Mouse (Mus musculus) gastrocnemius, postnatal 14 days (tissue): ENCODE data around the gene Wwc1. TPM values are rescaled to one million over a fixed set of nuclear protein-coding genes. Genes with fewer than 3 reads are reported as not detected.

Source experiments
- DNase-seq: peaks from one replicate; pipeline ENCODE4 v3.0.0; 2021; ENCODE audit warnings: mixed read lengths
- intact Hi-C: fragments of 180-260 bp; cut with DNase I; formaldehyde crosslinking; loops from one replicate; pipeline ENCODE4 v1.15.1; 2025; ENCODE audit warnings: low total_unique reads
- total RNA-seq, 2 experiments: library from RNA; stranded (reverse); gene quantifications; 2 replicates each; pipeline ENCODE4 v1.2.3; 2021

Wwc1 gene
- total RNA-seq, 2 experiments from 2014 or later: 0.23 to 0.55 TPM

DNA sequence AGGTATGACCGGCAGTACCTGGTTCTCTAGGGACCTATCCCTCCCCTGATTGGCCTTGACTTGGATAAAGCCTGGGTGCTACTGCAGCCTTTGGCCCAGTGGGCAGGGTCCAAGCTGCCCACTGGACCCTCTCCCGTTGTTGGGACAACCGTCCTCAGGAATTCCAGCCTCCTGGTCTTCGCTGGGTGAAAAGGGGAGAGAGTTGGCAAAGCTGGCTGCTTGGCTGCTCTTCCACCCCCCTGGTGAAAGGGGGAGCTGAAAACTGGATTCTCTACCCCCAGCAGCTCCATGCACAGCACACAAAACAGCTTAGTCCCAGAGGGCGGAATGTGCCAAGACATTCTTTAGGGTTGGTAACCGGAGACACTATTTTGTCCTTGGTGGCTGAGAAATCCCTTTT, 3.8 kb downstream of the Wwc1 start:
- intact Hi-C loops: no loop called here
- DNase-seq: no peak

DNA sequence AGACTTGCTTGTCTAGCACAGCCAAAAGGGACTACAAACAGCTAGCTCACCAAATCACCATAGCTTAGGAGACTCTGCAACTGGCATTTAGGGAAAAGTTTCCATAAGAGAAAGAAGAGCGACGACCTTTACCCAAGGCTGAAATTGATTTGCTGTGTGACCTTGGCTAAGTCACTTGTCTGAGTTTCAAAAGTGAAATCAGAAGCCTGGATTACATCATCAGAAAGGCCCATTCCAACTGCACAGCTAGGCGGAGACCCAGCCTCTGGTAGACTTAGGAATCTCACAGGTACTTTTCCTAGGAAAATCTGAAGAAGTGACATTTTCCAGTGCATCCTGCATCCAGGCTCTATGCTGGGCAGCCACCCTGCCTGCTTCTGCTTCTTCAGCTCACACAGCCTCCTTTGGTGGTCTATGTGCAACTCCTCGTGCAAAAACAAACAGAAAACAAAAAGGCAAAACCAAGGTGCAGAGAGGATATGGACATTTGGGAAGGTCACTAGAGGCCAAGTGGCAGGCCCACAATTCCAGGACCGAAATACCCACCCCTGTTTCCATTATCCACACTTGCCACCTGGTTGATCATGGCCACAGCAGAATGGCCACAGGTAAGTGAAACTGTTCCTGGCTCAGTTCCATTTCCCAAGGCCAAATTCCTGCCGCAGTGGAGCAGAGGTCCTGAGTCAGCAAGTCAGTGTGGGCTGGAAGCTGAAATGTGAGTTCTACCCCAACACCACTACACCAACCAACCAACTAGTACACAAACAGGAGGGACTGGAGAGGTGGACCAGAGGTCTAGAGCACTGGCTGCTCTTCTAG, 5.5 kb downstream of the Wwc1 start:
- DNase-seq: no peak
- intact Hi-C loops: no loop called here

DNA sequence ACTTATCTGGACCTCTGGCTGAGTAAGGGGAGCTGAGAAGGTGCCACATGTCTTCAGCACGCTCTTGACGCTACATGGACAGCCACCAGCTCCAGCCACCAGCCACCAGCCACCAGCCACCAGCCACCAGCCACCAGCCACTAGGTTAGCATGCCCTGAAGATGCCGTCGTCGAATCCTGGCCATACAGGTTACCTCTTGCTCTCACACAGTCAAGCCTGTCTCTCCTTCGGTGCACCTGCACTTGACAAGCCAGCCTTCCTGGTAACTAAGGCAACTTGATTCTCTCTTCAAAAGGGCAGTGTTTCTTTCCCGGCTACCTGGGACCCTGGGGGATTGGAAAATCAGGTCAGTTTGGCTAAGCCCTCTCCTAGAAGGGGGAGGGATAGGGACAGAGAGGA, 7.2 kb downstream of the Wwc1 start:
- intact Hi-C loops: no loop called here
- DNase-seq: no peak

DNA sequence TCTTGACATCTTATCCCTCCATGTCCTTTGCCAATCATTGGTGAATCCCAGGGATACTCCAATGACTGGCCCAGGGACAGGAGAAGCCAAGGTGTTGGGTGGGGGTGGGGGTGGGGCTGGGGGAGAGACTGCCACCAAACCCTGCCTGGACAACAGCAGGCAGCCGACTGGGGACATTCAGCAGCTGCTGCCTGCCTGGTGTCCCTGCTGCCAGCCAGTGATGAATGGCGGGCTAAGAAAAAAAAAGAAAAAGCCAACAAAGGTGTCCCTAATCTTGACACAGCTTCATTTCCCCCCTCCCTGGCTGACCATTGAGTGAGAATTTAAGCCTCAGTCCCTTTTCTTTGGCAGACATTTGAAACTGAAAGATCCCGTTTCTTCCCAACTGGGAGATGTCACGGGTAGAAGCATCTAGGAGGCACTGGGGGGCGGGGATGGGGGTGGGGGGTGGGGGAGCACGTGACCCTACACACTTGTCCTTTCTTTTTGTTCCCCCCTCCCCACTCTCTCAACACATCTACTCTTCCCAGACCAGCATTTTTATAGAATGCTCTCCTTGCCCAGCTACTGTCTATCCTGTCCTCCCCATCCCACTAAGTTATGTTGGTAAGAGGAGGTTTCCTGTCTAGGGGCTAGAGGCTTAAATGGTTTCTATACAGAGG, 7.9 kb downstream of the Wwc1 start:
- intact Hi-C loops: no loop called here
- no peak for DNase-seq

DNA sequence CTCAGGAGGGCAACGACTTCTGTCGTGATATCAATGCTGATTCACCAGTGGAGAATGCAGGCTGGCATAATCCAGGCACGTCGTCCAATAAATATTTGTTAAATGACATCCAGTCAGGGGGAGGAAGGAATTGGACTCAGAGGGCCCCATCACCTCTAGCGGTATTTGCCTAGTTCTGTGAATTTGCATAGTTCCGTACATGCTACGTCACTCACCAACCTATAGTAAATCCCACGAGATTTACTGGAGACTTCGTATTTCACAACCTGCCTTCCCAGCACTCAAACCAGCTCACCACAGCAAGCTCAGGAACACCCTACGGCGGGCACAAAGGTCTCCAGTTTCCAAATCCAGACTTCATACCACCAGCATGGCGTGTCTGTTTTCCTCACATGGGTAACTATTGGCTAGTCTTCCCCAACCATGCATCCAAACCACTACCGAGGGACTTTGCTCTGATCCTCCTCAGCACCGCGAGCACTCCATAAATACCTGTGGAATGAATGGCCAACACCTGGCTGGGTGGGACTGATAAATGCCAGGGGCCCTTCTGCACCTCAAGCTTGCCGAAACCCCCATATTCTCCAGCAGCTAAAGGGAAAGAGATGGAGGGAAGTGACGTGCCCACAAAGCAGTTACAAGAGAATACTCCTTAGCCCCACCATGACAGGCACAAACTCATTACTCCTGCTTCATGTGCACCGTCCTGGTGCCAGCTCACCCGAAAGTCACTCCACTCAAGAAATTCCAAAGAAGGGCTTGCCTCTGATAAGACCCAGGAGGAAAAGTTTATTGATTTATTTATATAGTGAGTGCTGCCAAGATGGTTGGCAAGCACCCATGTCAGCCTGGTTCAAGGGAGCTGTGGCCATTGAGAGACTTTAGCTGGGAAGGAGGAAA, 9.3 kb downstream of the Wwc1 start:
- no peak for DNase-seq
- intact Hi-C loops: no loop called here

DNA sequence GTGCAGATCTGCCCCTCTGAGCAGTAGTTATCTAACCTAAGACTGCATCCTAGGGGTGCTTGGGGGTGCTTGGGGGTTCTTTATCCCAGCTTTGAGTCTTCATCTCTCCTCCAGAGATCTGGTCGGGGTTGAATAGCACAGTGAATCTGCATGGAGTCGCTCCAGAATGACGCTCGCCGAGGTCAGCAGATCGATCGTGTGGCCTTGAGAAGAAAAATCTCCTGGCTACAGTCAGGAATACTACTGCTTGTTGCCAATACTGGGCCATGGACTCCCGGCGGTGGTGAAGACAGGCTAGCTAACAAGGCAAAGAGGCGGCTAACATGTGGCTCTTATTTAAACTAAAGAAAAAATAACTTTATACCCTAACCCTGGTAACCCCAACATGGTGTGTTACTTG, 12.0 kb downstream of the Wwc1 start:
- no peak for DNase-seq
- intact Hi-C loops: no loop called here

DNA sequence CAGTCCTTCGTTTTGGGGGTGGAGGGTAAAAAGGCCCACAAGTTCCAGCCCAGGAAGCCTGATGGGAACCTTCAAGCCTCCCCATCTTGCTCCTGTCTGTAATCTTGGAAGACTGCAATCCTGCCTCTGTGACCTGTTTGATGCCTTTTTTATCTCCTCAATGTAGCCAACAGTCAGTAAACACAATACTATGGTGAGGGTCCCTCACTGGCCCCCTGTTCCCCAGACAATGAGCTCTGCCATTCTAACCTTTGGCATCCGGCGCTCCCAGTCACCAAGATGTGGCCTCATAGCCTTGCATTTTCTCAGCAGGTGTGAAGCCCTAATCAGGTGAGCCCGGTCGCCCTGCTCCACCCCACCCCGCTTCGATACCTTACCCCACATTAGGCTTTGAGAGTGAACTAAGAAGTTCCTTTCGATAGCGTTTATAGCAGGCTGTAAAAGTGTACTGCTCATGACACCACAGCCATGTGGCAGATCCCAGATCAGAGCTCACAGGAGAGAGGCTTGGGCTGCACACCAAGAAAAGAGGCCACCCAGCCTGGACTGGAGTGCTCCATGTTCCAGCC, 16.3 kb downstream of the Wwc1 start:
- intact Hi-C loops: no loop called here
- DNase-seq: no peak

DNA sequence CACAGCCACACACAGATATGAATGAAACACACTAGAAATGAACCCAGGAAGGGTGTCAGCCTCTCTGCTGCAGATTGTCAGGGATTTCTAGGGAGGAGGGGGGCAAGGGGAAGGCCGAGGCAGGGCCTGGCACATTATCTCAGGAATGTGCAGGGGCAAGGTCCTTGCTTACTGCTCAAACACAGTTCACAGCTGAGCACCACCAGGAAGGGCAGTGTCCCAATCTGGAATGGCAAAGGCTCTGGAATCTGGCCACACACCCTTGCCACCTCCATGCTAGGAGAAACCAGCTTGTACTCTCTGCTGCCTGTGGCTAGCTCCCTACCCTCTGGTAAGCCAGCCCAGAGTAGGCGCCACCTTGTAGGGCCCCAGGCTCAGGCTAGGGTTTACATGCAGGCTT, 16.8 kb downstream of the Wwc1 start:
- DNase-seq: no peak
- intact Hi-C loops: no loop called here

DNA sequence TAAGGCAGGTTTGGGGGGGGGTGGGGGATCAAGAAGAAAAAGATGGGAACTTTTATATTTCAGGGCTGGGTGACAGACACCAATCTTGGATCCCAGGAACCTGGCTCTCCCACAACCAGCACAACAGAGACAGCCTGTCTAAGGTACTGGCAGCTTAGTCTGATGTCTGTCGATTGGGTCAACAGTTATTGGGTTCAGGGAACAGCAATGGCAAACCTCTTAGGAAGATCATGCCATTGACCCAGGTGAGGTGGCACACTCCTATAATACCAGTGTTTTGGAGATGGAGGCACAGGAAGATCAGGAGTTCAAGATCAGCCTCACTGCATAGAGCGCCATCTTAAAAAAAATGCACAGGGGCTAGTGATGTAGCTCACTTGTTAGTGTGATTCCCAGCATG, 17.9 kb downstream of the Wwc1 start:
- intact Hi-C loops: no loop called here
- no peak for DNase-seq

DNA sequence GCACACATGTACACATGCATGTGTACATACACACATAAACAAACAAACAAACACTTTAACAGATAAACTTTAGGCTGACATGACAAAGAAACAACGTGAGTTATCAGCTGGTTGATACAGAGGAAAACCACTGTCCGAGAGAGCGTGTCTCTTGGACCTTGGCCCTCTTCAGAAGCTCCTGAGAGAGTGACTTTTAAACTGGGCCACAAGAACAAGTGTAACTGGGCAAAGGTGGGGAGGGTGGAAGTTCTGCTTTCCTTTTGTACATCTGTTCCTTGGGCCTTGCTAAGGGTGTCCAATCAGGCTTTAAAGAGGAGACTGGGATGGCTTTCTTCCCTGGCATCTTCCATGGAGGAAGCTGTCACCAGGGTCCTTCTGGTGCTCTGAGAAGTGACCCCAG, 21.1 kb downstream of the Wwc1 start:
- intact Hi-C loops: no loop called here
- DNase-seq: no peak

DNA sequence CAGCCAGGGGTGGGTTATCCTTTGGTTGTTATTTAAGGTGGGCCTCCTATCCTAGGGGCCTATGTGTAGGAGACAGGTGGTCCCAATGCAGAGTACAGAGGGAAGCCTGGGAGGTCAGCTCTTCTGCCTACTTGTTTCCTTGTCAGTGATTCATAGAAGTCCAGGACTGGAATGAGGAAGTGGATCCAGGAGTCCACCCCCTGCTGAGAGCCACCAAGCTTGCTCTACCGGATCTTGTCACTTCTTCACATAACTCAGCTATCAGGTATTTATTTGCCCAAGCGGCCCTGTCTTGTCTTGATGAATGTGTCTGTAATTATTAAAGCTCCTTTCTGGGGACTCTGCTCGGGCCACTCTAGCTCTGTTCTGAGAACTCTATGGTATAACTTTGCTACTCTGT, 24.8 kb downstream of the Wwc1 start:
- intact Hi-C loops: no loop called here
- no peak for DNase-seq

DNA sequence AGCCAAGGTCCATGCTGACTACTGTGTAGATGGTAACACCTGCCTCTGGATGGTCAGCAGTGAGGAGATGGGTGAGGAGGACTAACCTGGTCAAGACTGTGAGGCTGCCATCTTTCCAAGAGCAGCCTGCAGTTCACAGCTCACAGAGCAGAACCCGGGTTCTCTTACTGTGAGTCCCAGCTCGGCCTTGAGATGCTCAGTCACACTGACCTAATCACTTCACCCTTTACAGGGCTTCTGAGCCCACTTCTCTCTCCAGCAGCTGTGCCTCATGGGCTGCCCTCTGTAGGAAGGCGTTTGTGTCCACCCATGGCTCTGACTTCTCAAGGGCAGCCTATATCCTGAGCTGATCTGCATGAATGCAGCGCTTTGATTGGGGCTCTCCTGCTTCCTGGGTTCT, 27.1 kb downstream of the Wwc1 start:
- intact Hi-C loops: no loop called here
- DNase-seq: no peak

DNA sequence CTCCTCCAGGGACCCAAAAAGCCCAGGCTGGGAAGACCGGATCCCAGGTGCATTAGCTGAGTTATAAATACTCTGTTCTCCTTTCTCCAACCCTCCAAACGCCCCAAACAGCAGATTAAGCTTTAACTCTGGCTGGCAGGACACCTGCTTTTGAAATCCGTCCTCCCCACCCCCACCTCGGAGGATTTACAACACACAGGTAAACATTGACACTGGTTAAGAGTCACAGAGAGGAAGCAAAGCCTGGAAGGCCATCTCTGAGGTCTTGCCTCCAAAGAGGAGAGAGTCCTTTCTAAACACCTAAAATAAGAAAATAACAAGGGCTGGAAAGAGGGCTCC, 28.6 kb downstream of the Wwc1 start:
- intact Hi-C loops: no loop called here
- no peak for DNase-seq

DNA sequence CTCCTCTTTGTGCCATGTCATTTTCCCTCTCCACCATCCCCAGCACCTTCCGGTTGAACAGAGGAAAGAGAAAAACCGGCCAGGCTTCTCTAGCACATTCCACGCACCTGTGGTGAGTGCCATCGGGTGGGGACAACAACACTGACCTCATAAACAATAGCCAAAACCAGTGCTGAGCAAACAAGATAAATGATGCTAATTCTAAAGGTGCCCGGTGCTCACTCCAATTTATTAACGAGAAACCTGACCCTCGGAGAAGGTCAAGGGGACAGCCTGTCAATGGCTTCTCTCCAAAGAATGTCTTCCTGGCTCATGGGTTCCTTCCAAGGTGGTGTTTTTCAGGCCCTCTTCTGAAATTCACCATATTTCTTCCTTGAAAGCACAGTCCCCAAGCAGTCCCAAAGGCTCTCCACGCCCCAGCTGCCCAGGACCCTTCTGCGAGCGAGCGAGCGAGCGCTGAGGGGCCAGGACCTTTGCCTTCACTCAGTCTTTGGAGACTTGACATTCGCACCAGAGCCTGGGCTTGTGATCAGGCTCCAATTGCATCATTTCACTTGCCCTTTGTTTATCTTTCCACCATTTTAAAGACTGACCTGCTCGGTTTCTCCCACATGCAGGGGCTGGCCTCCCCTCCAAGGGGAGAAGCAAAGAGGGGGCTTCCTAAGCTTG, 29.1 kb downstream of the Wwc1 start:
- intact Hi-C loops: no loop called here
- no peak for DNase-seq

DNA sequence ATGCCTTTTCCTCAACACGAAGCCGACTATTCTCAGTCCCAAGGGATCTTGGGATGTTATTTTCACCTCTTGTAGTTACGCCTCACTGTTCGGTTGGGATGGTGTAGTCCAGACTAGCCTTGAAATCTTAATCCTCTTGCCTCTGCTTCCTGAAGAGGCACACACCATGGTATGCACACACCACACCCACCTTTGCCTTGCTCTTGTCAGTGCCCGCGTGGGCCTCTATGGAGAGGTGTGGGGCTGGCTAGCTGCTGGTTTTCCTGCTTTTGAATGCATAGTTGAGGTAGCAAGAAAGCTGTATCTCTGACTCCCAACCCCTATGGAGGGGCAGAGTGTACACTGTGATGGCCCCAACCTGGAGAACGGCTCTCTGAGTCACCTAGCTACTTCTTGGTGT, 29.9 kb downstream of the Wwc1 start:
- intact Hi-C loops: no loop called here
- DNase-seq: no peak

DNA sequence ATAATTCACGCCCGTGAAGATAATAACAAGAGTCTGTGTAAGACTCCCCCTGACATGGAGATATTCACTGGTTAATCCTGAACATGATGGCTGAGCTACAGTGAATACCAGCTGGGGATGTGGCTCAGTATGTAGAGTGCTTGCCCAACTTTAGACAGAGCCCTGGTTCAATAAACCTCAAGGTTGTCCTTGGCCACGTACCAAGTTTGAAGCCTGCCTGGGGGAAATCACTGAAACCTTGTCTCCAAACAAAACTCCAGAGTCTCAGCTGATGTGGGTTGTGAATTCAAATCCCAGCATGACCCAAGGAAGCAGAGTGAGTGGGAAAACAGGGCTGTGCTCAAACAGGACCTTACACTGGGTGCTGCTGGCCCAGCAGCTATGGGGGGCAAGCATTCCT, 30.3 kb downstream of the Wwc1 start:
- no peak for DNase-seq
- intact Hi-C loops: no loop called here

DNA sequence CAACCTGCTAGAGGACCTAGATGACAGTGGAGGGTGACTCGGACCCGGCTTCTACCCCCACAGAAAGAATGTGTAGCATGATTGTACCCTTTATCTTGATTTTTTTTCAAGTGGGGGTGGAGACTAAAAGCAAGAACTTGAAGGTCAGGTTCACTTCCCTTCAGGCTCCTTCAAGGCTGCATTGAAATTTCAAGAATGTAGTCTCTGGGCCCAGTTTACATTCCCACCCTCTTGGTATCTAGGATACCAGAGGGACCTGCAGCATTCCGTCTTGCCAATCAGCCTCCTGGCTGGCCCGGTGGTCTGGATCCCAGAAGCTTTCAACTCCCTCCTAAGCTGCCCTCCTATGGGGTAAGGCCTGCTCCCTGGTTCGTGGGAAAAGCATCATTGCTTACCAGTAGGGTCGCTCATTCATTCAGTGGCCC, 31.9 kb downstream of the Wwc1 start:
- intact Hi-C loops: no loop called here

DNA sequence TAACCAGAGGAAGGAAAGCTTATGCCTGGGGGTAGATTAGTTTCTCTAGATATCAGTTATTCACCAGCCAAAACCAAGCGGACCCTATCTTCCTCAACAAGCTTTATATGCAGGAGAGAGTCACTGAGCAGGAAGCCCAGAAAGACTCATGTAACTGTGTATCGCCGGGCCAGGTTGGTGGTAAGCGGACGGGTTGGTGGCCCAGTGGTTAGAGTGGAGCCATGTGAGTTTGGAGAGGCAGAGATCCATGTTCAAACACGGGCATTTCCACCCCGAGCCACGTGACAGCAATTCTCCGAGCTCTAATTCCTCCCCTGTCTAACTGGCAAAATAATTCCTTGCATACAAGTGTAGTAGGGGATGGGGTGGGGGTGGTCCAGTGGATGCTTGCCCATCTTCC, 32.4 kb downstream of the Wwc1 start:
- intact Hi-C loops: no loop called here
- no peak for DNase-seq

More for the DNA sequence above, 31.9 kb downstream of the Wwc1 start:
- no peak for DNase-seq

DNA sequence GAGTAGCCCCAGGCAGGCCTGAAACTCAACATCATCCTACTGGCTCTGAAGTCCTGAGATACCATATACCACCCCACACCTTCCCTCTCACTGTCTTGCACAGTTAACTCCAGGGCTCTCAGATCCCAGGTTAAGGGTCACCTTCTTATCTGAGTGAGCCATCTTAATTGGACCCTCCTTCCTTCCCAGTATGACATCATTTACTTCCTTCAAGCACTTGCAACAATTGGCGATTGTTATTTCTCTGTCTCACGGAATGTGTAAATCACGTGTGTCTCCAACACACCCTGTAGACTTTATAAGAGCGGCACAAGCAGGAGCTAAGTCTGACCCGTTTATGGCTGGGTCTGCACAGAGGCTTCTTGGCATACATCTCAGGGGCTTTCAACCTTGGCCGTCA, 35.1 kb downstream of the Wwc1 start:
- intact Hi-C loops: no loop called here
- no peak for DNase-seq

DNA sequence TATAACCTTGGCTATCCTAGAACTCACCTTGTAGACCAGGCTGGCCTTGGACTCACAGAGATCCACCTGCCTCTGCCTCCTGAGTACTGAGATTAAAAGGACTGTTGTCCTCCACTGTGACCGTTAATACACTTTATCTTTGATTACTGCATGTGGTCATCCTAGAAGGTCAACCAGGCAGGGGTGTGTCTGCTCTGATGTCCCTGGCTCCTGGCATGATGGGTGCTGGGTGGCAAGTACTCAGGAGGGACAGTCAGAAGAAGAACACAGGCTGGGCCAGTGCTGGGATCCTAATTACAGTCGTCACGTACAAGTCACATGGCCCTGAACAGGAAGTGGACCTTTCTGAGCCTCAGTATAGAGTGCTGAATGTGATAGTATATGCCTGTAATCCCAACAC, 38.7 kb downstream of the Wwc1 start:
- intact Hi-C loops: no loop called here
- no peak for DNase-seq
